Comparison of ENCODE assay signal across 10 mouse cellular contexts in genomic region chr19:17138144-17138915, GRCm38 (mm10).
"Had no signal": no experiment of that assay in that cellular context is flagged by ENCODE, and none has a peak within 500 bp of the region (broad histone marks: within the 10 kb centered on the region; RNA-seq: fewer than 3 reads in every experiment).

No protein-coding gene starts in this region.

- H3K4me2 ChIP-seq: limb, embryonic 15.5 days had no signal

- H3K4me3 ChIP-seq: limb, embryonic 15.5 days; myocyte had no signal

- H3K9me3 ChIP-seq: limb, embryonic 15.5 days; neural tube, embryonic 15.5 days had no signal

- H3K27ac ChIP-seq: limb, embryonic 15.5 days; liver, embryonic 14.5 days; neural tube, embryonic 15.5 days had no signal

- DNase-seq: kidney, postnatal 25 days; lung, adult 18-20 months; midbrain, embryonic 14.5 days; right cerebral cortex, adult 18-20 months; right cerebral cortex, postnatal 25 days; thymus, postnatal 36 days had no signal

- H3K27me3 ChIP-seq: neural tube, embryonic 15.5 days had no signal

- H3K9ac ChIP-seq: limb, embryonic 15.5 days; liver, embryonic 14.5 days; neural tube, embryonic 15.5 days had no signal

- H3K36me3 ChIP-seq: limb, embryonic 15.5 days; neural tube, embryonic 15.5 days had no signal
